Mouse (Mus musculus): Measurements from ENCODE around the gene Zfp507.

The Zfp507 gene

DNA sequence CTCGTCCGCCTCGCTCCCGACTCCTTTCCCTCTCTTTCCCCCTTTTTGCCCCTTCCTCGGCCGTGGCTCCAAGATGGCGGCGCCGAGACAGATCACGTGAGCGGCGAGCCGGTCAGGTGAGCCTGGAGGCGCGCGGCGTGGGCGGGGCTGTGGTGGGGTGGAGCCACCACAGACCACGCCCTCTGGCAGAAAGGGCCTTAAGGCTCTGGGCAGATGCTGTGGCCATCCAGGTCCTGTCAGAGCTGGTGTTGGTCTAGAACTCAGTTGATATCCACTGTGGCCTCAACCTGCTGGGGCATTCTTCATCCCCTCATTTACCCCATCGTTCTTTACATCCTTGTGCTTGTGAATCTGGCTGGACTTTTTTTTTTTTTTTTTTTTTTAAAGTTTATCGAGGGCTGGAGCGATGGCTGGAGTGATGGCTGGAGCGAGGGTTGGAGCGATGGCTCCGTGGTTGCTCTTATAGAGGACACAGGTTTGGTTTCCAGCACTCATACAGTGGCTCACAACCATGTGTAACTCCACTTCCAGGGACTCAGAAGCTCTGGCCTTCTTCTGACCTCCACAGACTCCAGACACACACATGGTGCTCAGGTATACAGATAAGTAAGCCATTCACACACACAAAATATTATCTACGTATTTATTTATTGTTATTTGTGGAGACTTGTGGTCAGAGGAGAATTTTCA lies at the start of gene Zfp507:
Gene Zfp507 (minus strand): TSS at position 98 of the 690 bp plus-strand sequence.
- peak; percentile 91 to 92 for DNase-seq

DNA sequence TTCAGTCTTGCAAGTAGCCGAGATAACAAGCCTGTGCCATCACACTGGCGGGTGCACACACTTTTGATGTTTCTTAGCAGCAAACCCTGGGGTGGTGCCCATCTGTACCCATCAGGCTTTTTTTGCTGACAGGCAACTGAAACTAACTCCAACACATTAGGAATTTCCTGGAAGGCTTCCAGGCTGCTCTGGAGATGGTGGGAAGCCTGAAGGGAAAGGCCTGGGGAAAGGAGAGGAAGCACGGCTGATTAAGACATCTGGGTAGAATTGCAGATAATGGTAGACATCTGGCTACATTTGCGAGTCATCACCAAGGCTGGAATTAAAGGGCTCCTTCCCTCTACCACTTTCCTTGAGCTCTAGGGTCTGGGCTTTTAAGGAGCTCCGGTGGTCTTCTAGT lies 47.6 kb upstream of the Zfp507 start:
- DNase-seq = peak; percentile 24 to 43

DNA sequence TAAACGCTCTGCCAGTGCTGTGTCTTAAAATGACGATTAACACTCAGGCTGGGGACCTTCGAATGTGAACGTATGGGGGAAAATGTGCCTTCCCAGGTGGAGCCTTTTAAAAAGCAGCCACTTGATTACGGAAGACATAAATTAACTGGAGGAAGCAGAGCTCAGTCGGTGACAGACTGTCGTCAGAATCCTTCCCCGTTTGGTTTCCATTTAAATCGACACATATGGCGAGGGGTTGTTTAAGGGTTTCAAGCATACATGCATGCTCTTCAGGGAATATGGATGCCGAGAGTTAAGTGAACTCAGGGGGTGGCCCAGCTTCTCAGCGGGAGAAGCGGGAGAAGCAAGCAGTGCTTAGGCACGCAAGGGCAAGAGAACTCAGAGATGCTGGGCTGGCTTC lies 45.7 kb upstream of the Zfp507 start:
- DNase-seq = no peak

DNA sequence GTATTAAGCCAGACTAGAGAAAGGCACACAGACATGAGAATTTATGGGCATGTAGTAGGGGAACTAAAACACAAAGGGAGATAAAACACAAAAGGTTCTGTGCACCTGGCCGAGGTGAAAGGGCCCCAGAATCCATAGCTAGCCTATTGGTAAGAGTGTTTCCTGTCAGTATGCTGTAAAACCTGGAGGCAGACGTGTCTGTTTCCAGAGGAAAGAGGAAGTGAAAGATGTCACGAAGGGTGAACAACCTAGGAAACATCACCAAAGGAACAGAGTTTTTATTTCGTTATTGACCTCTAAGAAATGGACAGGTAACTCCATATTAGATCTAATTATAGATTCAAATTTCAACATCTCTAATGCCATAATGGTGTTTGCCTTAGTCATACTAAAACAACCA lies 37.7 kb upstream of the Zfp507 start:
- no peak for DNase-seq

DNA sequence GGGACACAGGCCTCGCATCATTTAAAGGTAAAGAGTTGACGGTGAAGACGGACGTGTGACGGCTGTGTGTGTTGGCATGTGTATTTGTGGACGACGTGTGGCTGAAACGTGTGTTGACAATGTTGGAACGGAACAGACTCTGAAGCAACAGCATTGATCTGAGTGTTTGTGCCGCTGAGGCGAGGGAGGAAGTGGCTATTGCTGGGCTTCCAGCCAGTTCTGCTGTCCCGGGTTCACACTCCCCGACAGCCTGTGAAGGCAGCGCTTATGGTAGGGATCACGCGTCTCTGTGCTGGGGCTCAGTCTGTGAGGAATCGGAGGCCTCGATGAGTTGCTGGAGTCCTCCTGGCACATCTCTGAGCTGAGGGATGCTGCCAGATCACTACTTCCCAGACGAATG lies 34.0 kb upstream of the Zfp507 start:
- DNase-seq = peak; percentile 79 to 94

DNA sequence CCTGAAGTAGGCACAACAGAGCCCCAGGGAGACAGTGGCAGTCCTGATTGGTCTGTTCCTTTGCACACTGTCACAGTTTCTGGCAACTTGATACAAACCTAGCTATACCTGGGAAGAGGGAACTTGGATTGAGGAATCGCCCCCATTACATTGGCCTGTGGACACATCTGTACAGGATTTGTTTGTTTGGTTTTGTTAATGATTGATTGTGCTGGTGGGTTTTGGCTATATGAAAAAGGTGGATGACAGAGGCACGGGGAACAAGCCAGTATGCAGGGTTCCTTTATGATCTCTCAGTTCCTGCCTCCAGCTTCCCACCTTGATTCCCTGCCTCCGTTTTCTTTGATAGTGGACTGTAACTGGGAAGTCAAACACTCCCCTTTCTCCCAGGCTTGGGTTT lies 33.6 kb upstream of the Zfp507 start:
- no peak for DNase-seq

DNA sequence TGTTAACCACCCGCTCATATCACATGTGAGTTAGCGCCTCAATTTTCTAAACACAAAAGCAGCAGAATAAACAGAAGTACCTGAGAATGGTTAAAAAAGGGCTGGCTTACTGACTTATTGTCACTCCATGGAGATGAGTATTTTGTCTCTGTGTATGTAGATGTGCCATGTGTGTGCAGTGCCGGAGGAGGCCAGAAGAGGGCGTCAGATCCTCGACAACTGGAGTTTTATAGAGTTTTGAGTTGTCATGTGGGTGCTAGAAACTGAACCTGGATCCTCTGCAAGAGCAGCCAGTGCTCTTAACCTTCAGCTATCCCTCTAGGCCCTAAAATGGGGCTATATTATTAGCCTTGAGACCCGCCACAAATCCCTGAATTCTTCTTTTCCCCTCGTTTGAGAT lies 27.3 kb upstream of the Zfp507 start:
- DNase-seq = no peak

DNA sequence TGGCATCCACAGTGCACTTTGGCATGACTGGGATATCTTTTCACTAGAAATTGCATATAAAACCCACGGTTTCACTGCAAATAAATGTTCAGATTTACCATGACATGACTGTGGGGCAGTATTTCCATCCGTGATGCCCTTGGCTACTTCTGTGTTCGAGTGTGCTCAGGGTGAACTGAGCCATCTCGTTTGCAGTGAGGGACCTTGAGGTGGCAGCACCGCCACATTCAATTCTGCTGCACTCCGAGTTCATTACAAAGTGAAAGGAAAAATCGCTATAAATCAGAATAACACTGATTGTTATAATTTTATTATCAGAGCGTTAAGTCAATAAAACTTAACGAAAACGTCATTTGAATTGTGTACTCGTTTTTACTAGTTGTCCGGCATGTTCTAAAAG lies 21.1 kb upstream of the Zfp507 start:
- DNase-seq = no peak

DNA sequence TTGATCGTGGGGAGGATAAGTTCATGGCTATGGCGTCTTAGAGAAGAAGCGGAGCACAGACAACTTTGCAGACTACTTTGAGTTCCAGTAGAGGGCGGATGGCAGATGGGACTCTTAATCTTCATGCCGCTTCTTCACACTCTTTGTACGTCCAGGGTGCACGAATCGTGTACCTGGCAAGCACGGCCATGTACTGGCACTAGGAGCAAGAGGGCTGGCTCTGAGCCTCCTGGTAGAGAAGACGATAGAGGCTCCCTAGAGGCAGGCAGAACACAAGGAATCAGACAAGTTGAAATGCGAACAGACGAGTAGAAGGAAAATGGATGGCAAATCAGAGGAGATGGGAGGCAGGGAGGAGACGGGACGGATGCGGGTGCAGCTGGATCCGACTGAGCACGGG lies 19.5 kb upstream of the Zfp507 start:
- DNase-seq = no peak

DNA sequence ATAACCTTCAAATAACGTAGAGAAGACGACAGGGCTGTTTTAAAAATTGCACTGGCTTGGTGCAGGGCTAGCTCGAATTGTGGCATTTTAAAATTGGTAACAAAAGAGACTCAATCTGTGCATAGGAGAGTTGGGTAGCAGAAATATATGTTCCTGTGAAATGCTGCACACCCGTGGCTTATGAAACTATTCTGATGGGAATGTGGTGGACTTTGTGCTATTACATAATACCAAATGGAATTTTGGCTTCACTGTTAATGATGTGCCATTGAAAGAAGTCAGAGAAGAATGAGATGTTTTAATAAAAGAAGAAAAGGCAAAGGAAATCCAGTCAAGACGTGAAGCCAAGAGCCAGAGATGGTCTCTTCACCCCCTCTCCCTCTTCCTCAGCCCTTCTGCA lies 18.6 kb upstream of the Zfp507 start:
- DNase-seq = no peak

DNA sequence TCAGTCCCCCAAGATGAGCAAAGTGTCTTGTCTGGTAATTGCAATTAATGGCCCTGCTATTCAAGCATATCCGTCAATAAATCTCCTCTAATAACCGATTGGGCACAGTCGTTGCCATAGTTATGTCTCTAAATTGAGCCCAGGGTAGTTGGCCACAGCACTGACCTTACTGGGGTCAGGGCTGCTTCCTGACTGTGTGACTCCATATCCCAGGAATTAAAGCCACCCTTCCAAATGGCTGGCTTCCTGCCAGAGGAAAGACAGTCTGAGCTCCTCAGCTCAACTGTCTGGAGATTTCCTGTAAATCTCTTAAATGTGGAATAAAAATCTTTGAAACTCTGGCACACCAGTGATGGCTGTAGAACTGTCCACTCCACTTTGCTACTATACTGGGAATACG lies 16.7 kb upstream of the Zfp507 start:
- peak; percentile 40 to 54 for DNase-seq

DNA sequence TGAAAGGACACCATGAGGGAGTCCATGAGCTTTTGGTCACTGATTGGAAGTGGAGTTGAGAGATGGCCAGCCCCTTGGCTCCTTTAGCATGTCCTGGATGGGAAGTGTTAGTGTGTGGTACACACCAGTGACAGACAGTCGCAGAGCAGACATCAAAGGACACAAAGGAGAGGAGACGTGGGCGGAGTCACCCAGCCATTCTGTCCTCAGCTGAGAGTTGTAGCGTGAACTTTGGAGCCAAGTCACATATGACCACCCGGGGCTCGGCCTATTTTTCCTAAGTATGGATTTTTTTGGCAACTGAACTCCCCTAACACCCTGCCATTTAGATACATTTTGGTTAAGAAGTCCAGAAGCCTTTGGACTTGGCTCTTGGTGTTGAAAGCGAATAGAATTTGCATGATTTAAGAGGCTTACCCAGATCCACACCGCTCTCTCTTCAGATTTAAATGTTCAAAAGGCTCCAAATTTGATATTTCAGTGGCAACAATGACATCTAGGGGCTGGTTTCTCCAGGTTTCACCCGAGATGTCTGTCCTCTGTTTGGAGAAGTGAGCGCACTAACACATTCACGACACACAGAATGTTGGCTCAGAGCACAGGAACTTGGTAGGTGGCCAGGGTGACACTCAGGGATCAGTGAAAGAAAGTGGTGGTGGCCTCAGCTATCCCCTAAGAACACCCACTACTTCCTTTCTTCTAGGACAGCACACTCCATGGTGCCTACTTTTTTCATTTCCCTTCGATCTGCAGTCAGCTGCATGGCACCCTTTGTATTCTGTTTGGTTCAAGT lies 12.2 kb upstream of the Zfp507 start:
- DNase-seq = peak; percentile 48 to 72

DNA sequence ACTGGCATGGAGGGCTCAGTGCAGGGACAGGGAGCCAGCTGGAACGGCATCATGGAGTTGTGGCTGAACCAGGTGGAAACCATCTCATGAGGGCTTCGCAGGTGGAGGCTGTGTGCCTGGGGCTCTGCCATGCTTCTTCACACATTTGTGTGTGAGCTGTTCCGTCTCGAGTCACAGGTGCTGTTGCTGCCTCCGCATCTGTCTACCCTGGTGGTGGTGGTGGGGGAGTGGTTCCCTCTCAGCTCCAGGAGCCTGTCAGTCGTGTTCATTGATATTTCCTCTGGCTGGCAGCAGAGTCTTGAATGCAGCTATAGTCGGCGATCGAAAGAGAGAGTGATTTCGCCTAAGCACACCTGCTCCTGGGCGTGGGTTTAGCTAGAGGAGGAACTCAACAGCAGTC lies 10.5 kb upstream of the Zfp507 start:
- DNase-seq = no peak

DNA sequence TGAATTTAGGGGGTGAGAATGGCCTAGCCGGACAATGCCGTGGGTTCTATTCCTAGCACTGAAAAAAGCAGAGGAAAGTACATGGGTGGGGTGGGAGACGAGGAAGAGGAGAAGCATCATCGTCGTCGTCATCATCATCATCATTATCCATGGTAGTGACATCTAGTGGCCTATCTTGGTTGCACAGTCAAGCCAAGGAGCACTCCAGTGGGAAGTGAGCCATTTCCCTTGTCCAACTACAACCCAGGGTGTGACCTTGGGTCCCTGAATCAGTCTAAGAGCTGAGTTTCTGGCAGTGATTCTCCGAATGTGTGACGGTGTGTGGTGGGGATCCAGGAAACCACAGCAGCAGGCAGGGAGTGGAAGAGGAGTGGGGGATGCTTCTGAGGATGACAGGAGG lies 7.9 kb upstream of the Zfp507 start:
- DNase-seq = peak in 1 of 2 experiments; percentile 46

DNA sequence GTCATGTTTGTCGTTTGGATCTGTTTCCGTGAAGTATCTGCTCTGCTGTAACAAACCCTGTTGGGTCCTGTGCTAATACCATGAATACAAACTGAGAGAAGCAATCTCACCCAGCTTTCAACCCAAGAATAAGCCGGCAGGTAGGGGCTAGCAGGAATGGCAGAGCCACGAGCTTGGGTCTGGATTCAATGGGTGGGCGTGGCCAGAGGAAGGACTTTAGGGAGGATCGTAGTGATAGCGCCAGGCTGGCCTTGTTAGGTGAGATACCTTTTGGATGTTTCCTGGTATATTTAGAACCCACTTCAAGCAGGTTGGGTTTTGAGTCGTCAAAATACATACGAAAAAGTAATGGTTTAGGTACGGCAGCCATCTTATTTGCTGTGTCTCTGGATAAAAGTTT lies 1.4 kb upstream of the Zfp507 start:
- DNase-seq = no peak

DNA sequence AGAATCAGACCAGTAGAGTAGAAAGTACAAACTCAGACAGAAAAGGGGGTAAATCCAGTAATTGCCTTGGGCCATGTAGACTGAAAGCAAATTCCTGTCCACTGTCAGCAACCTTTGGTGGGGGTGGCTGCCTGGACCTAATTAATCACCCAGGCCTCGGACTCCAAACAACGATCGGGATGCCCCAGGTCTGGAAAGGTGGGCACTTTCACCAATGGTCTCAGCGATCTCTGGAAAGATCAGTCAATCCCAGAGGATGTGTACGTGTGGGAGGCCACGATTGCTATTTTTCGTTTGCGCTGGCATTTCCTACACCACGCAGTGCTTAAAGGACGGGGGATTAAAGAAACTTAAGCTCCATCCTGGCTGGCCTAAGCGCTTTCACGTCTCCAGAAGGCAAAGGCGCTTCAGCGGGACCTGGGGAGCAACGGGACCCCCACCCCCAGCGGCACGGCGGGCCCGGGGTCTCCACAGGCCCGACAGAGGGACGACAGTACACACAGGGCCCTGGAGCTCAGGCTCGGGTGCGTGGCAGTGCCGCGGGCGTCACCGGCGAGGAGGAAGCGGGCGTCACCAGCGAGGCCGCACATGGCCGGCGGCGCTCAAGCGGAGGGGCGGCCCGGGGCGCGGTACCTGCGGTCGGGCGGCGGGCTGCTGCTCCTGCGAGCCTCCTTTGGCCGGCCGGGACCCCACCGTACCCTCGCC lies 450 bp downstream of the Zfp507 start:
- no peak for DNase-seq

DNA sequence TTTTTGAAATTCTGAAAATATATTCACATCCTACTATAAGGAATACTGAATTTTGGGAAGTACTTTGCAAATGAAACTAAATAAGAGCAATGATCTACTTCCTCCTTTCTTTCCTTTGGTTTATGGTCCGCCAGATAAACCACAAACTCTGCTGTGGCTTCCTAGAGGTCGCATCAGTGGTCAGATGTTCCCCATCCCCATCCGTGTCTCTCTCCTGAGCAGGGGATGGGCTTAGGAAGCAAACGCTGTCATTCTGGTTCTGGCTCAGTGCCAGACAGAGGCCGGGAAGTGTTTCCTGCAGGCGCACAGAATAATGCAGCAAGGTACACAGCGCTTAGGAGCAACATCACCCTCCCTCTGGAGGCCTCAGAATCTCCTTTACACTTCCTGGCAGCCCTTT lies 6.7 kb downstream of the Zfp507 start:
- DNase-seq = peak in 1 of 2 experiments; percentile 14

DNA sequence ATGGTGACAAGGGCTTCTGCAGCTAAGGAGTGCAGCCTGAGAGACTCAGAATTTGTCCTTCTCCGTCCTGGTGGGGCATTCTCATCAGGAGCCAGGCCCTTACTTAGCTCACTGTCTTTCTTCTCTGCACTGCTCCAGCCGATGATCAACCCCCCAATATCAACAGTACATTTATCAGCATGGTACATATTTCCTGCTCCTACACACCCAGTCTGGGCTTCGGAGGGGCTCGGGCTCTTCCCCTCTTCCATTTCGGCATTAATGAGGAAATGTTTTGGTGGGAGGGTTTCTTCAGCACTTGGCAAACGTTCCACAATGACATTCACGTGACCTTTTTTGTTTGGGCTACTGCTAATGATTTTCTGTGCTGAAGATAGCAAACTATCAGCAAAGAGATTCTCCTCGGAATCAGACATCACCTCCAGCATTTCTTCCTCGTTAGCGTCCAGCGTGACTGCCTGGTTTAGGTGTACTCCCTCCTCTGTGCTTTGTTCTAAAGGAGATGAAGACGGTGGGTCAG lies 8.6 kb downstream of the Zfp507 start:
- no peak for DNase-seq

DNA sequence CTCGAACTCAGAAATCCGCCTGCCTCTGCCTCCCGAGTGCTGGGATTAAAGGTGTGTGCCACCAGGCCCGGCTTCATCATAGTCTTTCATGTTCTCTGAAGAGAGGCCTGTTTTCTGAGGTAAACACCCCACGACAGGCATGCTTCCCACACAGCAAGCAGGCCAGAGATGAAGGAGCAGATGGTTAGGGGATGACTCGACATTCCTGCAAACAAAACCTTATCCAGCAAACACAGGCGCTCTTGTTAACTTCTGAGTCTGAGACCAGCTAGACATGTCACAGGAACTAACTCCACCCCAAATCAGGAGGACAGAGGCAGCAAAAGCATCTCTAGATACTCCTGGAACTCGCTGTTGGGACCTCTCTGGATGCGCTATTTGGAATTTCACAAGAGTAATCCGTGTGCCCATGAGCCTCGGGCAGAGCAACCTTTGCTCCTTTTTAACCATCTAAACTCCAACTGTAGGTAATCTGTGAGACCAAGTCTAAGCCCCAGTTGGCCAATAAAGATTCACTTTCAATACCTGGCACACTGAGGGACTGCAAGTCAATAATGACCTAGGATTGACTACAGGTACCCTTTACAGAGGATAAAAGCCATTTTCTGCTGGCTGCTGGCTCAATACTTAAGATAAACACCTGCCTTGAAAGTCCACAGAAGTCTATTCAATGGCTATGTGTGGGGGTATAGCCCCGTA lies 10.5 kb downstream of the Zfp507 start:
- DNase-seq = no peak

DNA sequence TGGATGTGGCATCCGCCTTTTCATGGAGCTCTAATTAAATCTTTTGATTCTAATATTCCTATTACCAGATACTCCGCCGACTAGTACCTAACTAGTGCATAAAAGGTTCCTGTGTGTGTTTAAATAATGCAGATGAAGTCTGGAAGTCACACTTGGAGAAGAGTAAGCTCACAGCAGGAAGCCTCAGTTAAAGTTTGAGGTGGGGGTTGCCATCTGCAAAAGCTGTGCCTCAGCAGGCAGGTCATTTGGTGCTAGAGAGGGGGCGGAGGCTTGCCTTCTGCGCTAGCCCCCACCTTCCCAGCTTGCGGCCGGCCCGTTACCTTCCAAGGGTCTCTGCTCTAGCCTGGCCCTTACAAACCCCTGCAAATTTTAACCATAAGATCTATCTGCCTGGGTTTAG lies 11.9 kb downstream of the Zfp507 start:
- no peak for DNase-seq

DNA sequence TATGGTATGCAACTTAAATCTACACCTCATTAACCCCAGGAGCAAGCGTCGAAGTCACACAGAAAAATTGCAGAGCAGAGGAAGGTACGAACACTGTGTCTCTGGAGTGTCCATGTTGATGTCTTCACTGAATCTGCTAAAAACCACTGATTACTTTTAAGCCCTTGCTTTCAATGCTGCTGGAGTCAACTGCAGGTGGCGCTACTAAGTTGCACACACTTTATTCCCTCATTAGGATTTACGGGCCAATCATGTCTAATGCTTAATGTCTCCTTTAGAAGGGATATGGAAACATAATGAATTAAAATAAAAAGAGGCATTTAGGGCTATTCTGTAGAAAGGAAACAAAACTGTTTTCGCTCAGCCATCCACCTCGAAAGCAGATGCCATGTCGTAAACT lies 12.6 kb downstream of the Zfp507 start:
- peak in 1 of 2 experiments; percentile 36 for DNase-seq

DNA sequence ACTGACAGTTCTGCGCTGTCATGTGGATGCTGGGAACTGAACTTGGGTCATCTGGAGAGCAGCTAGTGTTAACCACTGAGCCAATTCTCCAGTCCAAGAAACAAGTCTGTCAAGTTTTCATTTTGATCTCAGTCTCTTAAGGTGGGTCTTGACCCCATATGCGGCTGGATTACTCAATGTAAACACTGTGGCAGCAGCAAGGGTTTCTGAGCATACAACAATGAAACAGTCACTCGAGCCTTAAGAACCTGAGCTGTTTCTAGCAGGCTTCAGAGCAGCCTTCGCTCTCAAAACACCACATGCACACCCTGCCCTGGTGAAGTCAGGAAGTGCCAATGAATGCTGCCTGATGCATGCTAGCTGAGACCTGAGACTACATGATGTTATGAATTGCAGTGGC lies 17.2 kb downstream of the Zfp507 start:
- DNase-seq = no peak

DNA sequence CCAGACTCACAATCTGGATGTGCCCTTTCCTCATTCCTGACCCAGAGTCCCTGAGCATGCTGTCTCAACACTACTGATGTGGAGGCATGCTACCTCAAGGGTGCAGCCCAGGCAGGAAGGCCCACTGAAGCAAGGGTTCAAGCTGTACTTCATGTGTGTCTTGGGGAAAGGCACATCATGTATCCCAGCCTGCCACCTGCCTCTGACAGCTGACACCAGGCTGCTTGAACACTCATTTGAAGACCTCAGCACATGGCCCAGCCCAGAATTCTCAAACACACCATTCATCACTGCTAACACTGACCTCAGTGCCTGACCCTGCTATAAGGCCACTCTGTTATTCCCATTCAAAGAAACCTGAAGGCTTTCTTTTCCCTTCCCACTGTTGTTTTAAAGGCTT lies 20.6 kb downstream of the Zfp507 start:
- no peak for DNase-seq
